Mouse (Mus musculus) cerebellum, adult 9-10 months (tissue): ENCODE data around the gene Tnfsf9.
"Not testable (repeated sequence)": the region's sequence is repeated elsewhere in the genome, so short reads cannot be mapped to it uniquely, and the experiment has no call there.

Experiments used
- DNase-seq: peaks from one replicate; pipeline ENCODE4 v3.0.0; 2022

Gene Tnfsf9

GRCm38 (mm10) chr17:57095855-57096622, 9.1 kb upstream of the Tnfsf9 start:
- peak; percentile 51 for DNase-seq

GRCm38 (mm10) chr17:57096623-57096920, 8.6 kb upstream of the Tnfsf9 start:
- peak; percentile 87 for DNase-seq

GRCm38 (mm10) chr17:57098321-57098720, 6.8 kb upstream of the Tnfsf9 start:
- no peak for DNase-seq

DNA sequence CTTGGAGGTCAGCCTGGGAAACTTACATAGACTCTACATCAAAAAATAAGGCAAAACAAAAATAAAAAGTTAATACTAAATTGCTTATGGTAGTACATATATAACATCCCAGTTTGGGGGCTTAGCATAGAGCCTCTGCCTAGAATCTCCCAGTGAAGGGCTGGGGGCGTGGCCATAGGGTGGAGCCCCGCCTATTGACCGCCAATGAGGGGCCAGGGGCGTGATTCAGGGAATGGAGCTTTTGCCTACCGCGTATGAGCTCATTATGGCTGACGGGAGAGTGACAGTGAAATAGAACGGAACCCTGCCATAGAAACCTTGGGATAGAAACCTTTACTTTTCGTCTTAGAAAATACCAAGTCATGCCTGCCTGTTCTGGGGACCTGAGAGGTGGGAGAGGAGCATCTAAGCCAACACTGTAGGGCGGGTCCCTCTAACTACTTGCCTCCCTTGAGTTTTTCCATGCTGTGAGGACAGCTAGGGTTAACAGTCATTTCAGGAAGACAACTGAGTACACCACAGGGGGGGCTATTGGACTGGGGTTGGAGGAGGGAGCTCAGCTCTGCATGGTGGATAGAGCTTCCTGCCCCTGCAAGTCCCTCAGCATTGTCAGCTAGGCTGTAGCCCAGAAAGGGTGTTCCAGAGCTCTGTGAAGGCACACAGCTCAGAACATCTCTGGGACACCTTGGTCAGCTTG, 5.3 kb upstream of the Tnfsf9 start:
- peak; percentile 17 for DNase-seq

GRCm38 (mm10) chr17:57102276-57102675, 2.8 kb upstream of the Tnfsf9 start:
- no peak for DNase-seq

- DNase-seq = no peak
Observed at GRCm38 (mm10) chr17:57104496-57104895, 629 bp upstream of the Tnfsf9 start.

DNA sequence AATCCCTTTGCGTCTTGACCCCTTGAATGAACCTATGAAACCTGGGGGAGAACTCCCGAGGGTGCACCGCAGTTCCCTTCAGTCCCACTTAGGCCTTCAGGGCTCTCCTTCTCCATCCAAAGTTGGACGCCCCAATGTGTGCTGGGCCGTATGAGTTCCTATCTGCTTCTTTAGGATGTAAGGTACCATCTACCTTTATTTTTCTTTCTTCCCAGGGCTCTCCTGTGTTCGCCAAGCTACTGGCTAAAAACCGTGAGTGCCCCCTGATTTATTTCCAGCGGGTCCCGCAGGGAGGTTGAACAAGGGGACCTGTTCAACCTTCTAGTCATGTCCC, 877 bp downstream of the Tnfsf9 start:
- DNase-seq = no peak

GRCm38 (mm10) chr17:57107064-57107463, 1.9 kb downstream of the Tnfsf9 start:
- DNase-seq = no peak

DNA sequence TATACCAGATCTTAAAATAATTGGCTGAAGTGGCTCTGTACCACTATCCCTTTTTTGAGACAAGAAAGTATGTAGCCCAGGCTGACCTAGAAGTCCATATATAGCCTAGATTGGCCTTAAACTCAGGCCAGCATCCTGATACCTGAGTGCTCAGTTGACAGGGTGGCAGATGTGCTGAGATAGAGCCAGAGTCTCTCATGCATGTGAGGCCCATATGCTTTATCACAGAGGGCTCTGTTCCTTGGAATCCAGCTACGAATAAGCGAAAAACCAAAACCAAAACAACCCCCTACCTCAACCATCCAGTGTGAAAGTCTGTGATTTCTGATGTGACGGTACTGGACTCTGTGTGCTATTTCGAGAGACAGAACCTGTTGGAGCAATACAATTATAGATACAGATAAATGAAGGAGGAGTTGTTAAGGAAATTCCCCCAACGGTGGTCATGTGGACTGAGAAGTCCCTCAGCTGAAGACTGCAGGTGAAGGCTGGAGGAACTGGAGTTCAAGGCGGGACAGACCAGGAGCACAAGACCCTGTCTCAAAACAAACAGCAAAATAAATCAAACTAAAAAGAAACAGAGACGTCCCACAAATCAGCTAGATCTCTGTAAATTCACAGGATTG, 3.0 kb downstream of the Tnfsf9 start:
- DNase-seq = no peak

DNA sequence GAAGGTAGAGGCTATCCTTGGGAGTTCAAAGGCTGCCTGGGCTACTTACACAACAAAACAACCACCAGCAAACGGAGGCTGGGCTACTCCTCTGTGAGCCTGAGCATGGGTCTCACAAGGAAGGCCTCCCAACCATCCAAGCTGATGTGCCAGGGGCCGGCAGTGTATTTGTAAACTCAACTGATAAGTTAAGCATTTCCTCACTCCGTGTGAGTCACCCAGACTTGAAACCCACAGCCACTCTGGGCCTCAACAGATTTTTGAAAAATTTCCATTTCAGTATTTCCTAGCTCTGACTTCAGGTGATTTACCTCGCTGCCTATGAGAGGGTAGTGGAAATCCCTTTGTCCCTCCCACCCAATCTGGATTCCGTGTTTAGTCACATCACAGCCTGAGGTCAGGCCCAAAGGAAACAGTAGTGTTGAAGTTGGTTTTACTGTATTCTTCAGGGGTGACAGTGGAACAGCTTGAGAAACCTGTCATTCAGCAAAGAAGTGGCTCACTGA, 3.6 kb downstream of the Tnfsf9 start:
- no peak for DNase-seq

- no peak for DNase-seq
Observed at GRCm38 (mm10) chr17:57110005-57110404, 4.9 kb downstream of the Tnfsf9 start.

DNA sequence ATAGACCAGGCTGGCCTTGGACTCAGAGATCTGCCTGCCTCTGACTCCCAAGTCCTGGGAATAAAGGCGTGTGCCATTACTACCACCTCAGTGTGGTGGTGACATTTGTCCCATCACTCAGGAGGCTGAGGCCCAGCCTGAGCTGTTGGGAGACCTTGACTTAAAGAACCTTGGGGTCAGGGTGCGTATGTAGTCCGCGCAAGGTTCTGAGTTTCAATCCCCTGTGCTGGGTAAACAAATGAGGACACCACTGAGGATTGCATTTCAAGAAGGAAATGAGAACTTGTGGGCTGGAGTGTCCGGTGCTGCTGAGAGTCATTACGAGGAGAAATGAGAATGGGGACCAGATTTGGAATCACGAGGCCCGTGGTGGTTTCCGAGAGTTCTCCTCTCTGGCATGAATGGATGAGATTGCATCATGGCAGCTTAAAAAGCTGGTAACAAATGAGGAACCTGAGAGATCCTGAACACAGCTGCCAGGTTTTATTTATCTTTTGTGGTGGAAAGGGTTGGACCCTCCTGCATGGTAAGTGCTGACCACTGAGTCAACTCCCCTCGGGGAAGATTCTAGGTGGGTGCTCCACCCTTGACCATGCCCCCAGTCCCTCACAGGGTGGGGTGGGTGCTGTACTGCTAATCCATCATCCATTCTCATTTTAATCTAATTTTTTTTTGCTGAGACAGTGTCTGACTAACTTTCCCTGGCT, 7.8 kb downstream of the Tnfsf9 start:
- DNase-seq = no peak

GRCm38 (mm10) chr17:57116801-57117200, 11.7 kb downstream of the Tnfsf9 start:
- no peak for DNase-seq

DNA sequence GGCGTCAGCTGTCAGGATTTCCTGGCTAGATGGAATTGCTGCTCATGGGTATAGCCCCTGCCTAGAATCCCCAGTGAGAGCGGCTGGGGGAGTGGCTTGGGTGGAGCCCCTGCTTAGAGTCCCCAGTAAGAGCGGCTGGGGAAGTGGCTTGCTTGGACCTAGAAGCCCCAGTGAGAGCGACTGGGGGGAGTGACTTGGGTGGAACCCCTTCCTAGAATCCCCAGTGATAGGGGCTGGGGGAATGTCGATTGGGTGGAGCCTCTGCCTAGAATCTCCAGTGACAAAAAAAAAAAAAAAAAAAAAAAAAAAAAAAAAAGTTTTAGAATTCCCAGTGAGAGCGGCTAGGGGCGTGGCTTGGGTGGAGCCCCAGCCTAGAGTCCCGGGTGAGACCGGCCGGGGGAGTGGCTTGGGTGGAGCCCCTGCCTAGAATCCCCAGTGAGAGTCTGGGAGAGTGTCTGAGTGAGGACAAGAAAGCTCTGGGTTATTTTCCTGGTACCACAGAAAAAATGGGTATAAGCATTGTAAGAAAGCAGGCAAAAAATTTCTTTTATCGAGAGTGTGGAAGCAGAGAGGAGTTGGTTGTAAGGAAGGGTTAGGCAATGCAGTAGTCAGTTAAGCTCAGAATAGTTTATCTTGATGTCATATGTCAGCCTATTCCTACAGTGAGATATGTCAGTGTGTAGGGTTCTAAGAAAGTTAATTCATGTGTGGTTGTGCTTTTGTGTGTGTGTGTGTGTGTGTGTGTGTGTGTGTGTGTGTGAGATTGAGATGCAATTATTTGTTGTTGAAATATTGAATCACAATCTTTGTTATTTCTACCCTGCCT, 13.6 kb downstream of the Tnfsf9 start:
- no peak for DNase-seq

DNA sequence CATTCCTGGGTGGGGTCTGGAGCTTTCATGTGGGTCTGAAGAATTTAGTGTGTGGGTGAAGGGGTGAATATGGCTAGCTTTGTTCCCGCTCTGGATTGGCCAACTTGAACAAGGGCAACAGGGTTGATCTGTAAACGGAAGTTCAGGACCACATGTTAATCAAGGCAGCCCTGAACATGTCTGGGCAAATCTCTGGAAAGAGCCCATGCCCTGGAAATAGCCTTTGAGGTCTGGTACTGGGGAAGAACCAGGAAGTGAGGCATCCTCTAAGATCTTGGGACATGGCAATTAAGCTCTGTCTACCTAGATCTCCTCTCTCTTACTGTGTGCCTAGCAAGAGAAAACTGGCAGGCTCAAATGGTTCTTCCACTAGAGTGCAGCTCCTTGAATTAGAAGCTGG, 16.7 kb downstream of the Tnfsf9 start:
- DNase-seq = no peak

DNA sequence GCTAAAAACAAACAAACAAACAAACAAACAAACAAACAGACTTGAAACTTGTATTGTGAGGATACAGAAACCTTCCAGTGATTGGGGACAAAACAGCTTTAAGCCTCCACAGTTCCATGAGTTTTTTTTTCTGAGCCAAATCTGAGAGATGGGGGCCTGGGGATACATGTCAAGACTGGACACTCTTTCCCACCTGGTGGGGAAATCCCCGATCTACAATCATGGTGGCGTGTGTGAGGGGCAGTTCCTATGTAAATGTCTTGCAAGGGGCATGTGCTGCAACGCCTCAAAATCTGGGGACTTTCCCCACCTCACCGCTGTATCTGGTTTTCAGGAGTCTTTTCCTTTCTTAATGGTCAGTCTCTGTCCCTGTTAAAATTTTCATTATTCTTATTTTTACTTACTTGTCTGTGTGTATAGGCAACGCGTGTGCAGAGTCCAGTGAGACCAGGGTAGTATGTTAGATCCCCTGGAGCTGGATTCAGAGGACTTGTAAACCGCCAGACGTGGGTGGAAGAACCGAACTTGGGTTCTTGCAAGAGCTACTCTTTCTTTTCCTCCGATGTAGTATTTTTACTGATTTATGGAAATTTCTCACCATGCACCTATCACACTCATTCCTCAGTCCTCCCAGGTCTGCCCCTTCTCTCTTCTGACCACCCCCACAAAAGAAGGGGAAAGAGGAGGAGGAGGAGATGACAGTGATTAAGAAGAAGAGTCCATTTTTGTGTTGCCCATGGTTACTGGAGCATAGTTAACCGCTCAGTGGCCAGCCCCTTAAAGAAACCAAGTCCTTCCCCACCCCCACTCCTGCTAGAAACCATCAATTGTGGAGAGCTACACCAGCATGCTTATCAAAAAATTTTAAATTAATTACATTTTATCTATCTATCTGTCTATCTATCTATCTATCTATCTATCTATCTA, 18.3 kb downstream of the Tnfsf9 start:
- no peak for DNase-seq

- no peak for DNase-seq
Observed at GRCm38 (mm10) chr17:57124792-57125191, 19.7 kb downstream of the Tnfsf9 start.

- no peak for DNase-seq
Observed at GRCm38 (mm10) chr17:57125853-57126622, 20.9 kb downstream of the Tnfsf9 start.

- DNase-seq = no peak
Observed at GRCm38 (mm10) chr17:57131793-57132192, 26.7 kb downstream of the Tnfsf9 start.

DNA sequence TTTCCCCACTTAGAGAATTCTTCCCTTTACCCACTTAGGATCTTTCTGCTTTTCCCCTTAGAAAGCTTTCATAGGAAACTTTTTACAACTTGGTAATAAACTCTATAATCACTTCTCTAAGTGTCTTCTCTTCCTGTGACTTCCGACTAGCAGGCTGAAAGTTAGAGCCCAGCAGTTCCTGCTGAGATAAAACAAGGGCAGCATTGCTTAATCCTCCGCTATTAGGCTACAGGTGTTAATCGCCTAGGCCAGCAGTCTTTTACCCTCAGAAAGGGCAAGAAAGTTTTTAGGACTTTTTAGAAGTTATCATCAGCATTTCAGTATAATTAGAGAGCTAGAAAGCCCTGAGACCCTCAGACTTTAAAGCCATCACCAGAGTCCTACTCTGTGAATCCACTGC, 28.9 kb downstream of the Tnfsf9 start:
- DNase-seq = not testable (repeated sequence)

- no peak for DNase-seq
Observed at GRCm38 (mm10) chr17:57134693-57135092, 29.6 kb downstream of the Tnfsf9 start.
